Mouse (Mus musculus) forebrain, embryonic 16.5 days (tissue): Measurements from ENCODE around the gene Grasp. TPM values are rescaled to one million over a fixed set of nuclear protein-coding genes. Genes with fewer than 3 reads are reported as not detected.
A peak's percentile ranks its signal among the peaks of the same experiment; 100 is the strongest.

Experiments
- ATAC-seq: fragments of 200-750 bp; cut with Nextera tagmentation; 2 replicates; pipeline ENCODE4 v1.8.0; 2017; ENCODE audit warnings: mild to moderate bottlenecking, moderate library complexity
- H3K27ac ChIP-seq: fragments of 300-500 bp; sonication (generic); 2 replicates; pipeline ENCODE4 v1.5.1; 2014; ENCODE audit warnings: low read length, control low read depth
- H3K27me3 ChIP-seq: fragments of 300-500 bp; sonication (generic); replicated peaks from 2 replicates; pipeline ENCODE4 v1.6.1; 2014; ENCODE audit warnings: low read length; ENCODE audit not compliant: control insufficient read depth, insufficient read depth
- H3K36me3 ChIP-seq: fragments of 300-500 bp; sonication (generic); 2 replicates; pipeline ENCODE4 v1.6.1; 2014; ENCODE audit not compliant: control insufficient read depth, insufficient read depth
- H3K4me1 ChIP-seq: fragments of 300-500 bp; sonication (generic); replicated peaks from 2 replicates; pipeline ENCODE4 v1.6.1; 2014; ENCODE audit warnings: low read length; ENCODE audit not compliant: control insufficient read depth, insufficient read depth
- H3K4me2 ChIP-seq: fragments of 300-500 bp; sonication (generic); 2 replicates; pipeline ENCODE4 v1.6.1; 2014; ENCODE audit warnings: mild to moderate bottlenecking, low read length, control low read depth
- H3K4me3 ChIP-seq: fragments of 300-500 bp; sonication (generic); replicated peaks from 2 replicates; pipeline ENCODE4 v1.5.1; 2014; ENCODE audit warnings: mild to moderate bottlenecking, low read length, control low read depth
- H3K9ac ChIP-seq: fragments of 300-500 bp; sonication (generic); replicated peaks from 2 replicates; pipeline ENCODE4 v1.6.1; 2014; ENCODE audit warnings: low read depth, low read length, control low read depth
- H3K9me3 ChIP-seq: fragments of 300-500 bp; sonication (generic); 2 replicates; pipeline ENCODE4 v1.6.1; 2016; ENCODE audit warnings: low read length; ENCODE audit not compliant: control insufficient read depth
- WGBS: fragments of 180-500 bp; shearing (Covaris S2); extraction: QIAGEN DNeasy Blood & Tissue Kit; methylation state at CpG from one replicate; pipeline ENCODE4 v1.1.7; 2014; 5-methylcytosine and 5-hydroxymethylcytosine counted together
- polyA plus RNA-seq: library from polyadenylated mRNA; unstranded; fragments of >200 nt; fragmentation: Nextera tagmentation; extraction: Ambion mirVana; gene quantifications from 2 replicates; pipeline ENCODE4 v1.2.1, GENCODE M21; 2015

The Grasp gene
- polyA plus RNA-seq, 1 experiment from 2014 or later = 1.3 TPM

DNA sequence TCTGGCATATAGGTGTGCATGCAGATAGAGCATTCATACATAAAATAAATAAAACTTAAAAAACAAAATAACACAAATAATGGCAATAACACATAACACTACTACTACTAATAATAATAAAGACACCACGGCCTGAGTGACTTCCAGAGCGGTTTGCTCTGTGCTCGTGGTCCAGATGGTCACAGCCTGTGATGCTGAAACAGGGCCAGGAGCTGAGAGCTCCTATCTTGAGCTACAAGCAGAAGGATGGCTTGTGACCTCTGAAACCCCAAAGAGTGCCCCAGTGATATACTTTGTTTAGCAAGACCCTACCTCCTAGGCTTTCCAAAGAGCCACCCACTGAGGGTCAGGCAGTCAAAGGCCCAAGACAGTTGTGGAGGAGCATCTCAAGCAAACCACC is 22.6 kb upstream of the Grasp start:
- no peak for ATAC-seq
- Histone ChIP-seq H3K27ac (no peak overlapping the region), H3K9ac (no peak overlapping the region), H3K27me3 (no peaks in the 10 kb centered on the region), H3K9me3 (no peaks in the 10 kb centered on the region), H3K4me3 (no peak overlapping the region), H3K4me1 (no peaks in the 10 kb centered on the region), H3K36me3 (peaks cover 47% of the 10 kb centered on the region), H3K4me2 (no peak overlapping the region)
- WGBS = 90% methylated on average over 3 of the region's 3 CpGs

GRCm38 (mm10) chr15:101203673-101204072 is 20.3 kb upstream of the Grasp start:
- peaks cover 49% of the 10 kb centered on the region for H3K36me3 ChIP-seq
- no peak overlapping the region for H3K27ac ChIP-seq
- H3K9me3 ChIP-seq = no peaks in the 10 kb centered on the region
- no peak overlapping the region for H3K9ac ChIP-seq
- no peak for ATAC-seq
- no peaks in the 10 kb centered on the region for H3K4me1 ChIP-seq
- no peak overlapping the region for H3K4me3 ChIP-seq
- no peaks in the 10 kb centered on the region for H3K27me3 ChIP-seq
- H3K4me2 ChIP-seq = no peak overlapping the region
- WGBS = 87% methylated on average over 4 of the region's 4 CpGs

GRCm38 (mm10) chr15:101204781-101205180 is 19.2 kb upstream of the Grasp start:
- no peaks in the 10 kb centered on the region for H3K27me3 ChIP-seq
- no peak for ATAC-seq
- no peak overlapping the region for H3K27ac ChIP-seq
- no peak overlapping the region for H3K9ac ChIP-seq
- no peaks in the 10 kb centered on the region for H3K4me1 ChIP-seq
- no peak overlapping the region for H3K4me2 ChIP-seq
- H3K4me3 ChIP-seq = no peak overlapping the region
- no peaks in the 10 kb centered on the region for H3K9me3 ChIP-seq
- WGBS = 91% methylated on average over 7 of the region's 7 CpGs
- H3K36me3 ChIP-seq = peaks cover 45% of the 10 kb centered on the region

DNA sequence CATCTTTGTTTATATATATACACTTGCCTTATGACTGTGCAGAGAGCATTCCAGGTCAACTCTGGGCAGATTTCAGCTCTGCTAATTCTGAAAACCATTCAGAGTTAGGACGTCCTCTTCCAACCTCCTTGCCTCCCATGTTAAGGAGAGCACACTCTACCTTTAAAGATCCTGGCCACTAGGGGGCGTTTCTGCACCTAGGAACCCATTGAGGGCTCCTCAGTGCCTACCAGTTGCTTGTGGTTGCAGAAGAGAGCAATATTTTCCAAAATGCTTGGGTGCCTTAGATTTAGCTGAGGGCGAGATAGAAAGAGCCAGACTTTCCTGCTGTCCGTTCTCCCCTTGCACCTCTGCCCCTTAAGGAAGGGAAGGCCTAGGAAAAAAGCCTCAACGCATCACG is 13.8 kb upstream of the Grasp start:
- Histone ChIP-seq H3K9me3 (no peaks in the 10 kb centered on the region), H3K4me2 (no peak overlapping the region), H3K27me3 (no peaks in the 10 kb centered on the region), H3K4me1 (no peaks in the 10 kb centered on the region), H3K4me3 (no peak overlapping the region), H3K9ac (no peak overlapping the region), H3K27ac (no peak overlapping the region), H3K36me3 (peaks cover 15% of the 10 kb centered on the region)
- WGBS = 61% methylated on average over 6 of the region's 6 CpGs
- ATAC-seq = peak; percentile 26; the same call in 1 of the 2 replicates

DNA sequence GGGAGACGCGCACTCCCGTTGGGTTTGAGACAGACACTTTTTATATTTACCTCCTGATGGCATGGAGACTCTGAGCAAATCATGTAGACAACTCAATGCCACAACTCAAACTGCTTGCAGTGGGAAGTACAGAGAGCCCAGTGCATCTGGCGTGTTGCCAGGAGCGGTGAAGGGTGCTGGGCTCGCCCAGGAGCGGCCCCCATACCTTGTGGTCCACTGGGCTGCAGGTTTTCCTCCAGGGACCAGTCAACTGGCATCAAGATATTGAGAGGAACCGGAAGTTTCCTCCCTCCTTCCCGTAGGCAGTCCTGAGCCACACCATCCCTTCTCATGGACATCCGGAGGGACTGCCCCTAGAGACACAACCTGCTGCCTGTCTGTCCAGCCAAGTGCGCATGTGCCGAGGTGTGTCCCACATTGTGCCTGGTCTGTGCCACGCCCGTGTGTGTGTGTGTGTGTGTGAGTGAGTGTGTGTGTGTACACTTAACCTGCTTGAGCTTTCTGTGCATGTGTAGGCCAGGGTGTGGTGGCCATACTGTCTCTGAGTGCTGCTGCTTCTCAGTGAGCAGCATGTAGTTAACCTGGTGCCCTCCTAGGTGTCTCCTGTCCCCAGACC is 12.9 kb upstream of the Grasp start:
- Histone ChIP-seq H3K9ac (no peak overlapping the region), H3K4me2 (no peak overlapping the region), H3K4me3 (no peak overlapping the region), H3K4me1 (no peaks in the 10 kb centered on the region), H3K27me3 (no peaks in the 10 kb centered on the region), H3K9me3 (no peaks in the 10 kb centered on the region), H3K36me3 (peaks cover 15% of the 10 kb centered on the region), H3K27ac (no peak overlapping the region)
- WGBS = 89% methylated on average over 14 of the region's 14 CpGs
- no peak for ATAC-seq

DNA sequence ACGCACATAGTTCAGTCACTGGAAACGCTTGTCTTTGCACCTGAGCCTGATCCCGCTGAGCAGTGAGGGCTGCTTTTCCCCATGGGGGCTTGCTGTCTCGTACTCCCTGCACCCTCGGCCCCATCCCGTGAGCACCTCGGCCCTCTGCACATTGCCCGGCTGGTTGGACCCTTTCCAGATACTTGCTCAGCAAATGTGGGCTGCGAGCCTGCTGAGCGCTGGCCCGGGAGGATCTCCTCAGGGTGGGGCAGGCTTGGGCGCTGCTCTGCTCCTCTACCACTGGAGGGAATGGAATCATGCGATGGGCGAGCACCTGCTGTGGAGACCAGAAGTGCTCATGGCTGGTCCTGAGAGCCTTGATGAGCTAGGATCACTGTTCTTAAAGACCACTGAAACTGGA is 11.6 kb upstream of the Grasp start:
- H3K9me3 ChIP-seq = no peaks in the 10 kb centered on the region
- H3K4me3 ChIP-seq = no peak overlapping the region
- no peaks in the 10 kb centered on the region for H3K27me3 ChIP-seq
- no peak overlapping the region for H3K4me2 ChIP-seq
- H3K27ac ChIP-seq = no peak overlapping the region
- no peaks in the 10 kb centered on the region for H3K4me1 ChIP-seq
- peaks cover 11% of the 10 kb centered on the region for H3K36me3 ChIP-seq
- 76% methylated on average over 14 of the region's 14 CpGs for WGBS
- ATAC-seq = no peak
- no peak overlapping the region for H3K9ac ChIP-seq

- ATAC-seq = no peak
- WGBS = 83% methylated on average over 2 of the region's 2 CpGs
- no peak overlapping the region for H3K4me3 ChIP-seq
- H3K9me3 ChIP-seq = no peaks in the 10 kb centered on the region
- peaks cover 8% of the 10 kb centered on the region for H3K36me3 ChIP-seq
- no peak overlapping the region for H3K27ac ChIP-seq
- H3K9ac ChIP-seq = no peak overlapping the region
- H3K27me3 ChIP-seq = no peaks in the 10 kb centered on the region
- H3K4me1 ChIP-seq = no peaks in the 10 kb centered on the region
- no peak overlapping the region for H3K4me2 ChIP-seq
These were observed 8.9 kb upstream of the Grasp start for GRCm38 (mm10) chr15:101215136-101215535.

- Histone ChIP-seq H3K27me3 (no peaks in the 10 kb centered on the region), H3K9ac (no peak overlapping the region), H3K36me3 (peaks cover 6% of the 10 kb centered on the region), H3K4me2 (no peak overlapping the region), H3K4me1 (peaks cover 4% of the 10 kb centered on the region; the same call in 1 of the 2 replicates), H3K9me3 (no peaks in the 10 kb centered on the region), H3K27ac (no peak overlapping the region), H3K4me3 (no peak overlapping the region)
- 75% methylated on average over 4 of the region's 4 CpGs for WGBS
- no peak for ATAC-seq
These were observed 8.0 kb upstream of the Grasp start for GRCm38 (mm10) chr15:101216036-101216435.

DNA sequence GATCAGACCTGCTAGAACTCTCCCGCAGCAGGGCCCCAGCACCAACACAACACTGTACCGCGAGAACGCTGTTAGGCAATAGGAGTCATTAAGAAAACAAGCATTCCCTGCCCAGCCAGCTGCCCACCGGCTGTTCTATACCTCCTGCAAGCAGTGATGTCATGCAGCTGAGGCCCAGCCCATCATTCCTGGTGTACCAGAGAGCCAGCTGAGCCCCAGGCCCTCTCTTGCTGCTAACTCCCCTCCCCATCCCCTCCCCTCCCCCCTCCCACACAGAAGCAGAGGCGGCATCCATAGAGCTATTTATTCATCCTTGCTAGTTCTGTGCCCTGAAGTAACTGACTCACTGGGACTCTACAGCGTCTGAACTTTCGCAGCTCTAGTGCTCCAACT is 3.1 kb upstream of the Grasp start:
- Histone ChIP-seq H3K27me3 (peaks cover 3% of the 10 kb centered on the region; the same call in 1 of the 2 replicates), H3K27ac (no peak overlapping the region), H3K4me2 (no peak overlapping the region), H3K4me3 (no peak overlapping the region), H3K9me3 (no peaks in the 10 kb centered on the region), H3K4me1 (peaks cover 22% of the 10 kb centered on the region), H3K36me3 (no peaks in the 10 kb centered on the region), H3K9ac (no peak overlapping the region)
- WGBS = 2% methylated on average over 8 of the region's 8 CpGs
- no peak for ATAC-seq
